Mouse (Mus musculus) CH12.LX (cell line): ENCODE results near the gene Adcy4. TPM values are rescaled to one million over a fixed set of nuclear protein-coding genes. Genes with fewer than 3 reads are reported as not detected.

Source experiments
- DNase-seq: peaks from one replicate; pipeline ENCODE4 v3.0.0-alpha.2; 2013; ENCODE audit errors: extremely low read depth
- H3K27ac ChIP-seq: 2 replicates; pipeline ENCODE4 v1.5.1; 2012; ENCODE audit warnings: low read depth, mild to moderate bottlenecking, control low read depth, moderate library complexity; ENCODE audit not compliant: insufficient read depth
- H3K27me3 ChIP-seq: replicated peaks from 2 replicates; pipeline ENCODE3; 2012; ENCODE audit warnings: inconsistent platforms
- H3K36me3 ChIP-seq, 2 experiments: replicated peaks in 1 of 2; 2 replicates each; pipeline versions ENCODE3 to v1.6.1; 2012; ENCODE audit warnings: inconsistent platforms in 1 of 2, low read length in 1 of 2, mild to moderate bottlenecking in 1 of 2, mixed read lengths in 1 of 2, moderate library complexity in 1 of 2; ENCODE audit not compliant: control insufficient read depth in 1 of 2, insufficient read depth in 1 of 2
- H3K4me1 ChIP-seq, 2 experiments: 2 replicates each; pipeline ENCODE4 v1.6.1; 2012; ENCODE audit warnings: inconsistent platforms in 1 of 2, moderate library complexity in 1 of 2; ENCODE audit not compliant: insufficient read depth in 2 of 2, control insufficient read depth in 1 of 2
- H3K4me2 ChIP-seq: 2 replicates; pipeline ENCODE4 v1.6.1; 2012; ENCODE audit warnings: low read depth, mild to moderate bottlenecking, control low read depth; ENCODE audit not compliant: poor library complexity, insufficient read depth, severe bottlenecking
- H3K4me3 ChIP-seq, 3 experiments: fragments of 150-350 bp in 1 of 3; sonication (generic) in 1 of 3; replicated peaks in 1 of 3; 2 replicates each; pipeline versions ENCODE3 to v1.5.1; 2011 to 2012; ENCODE audit warnings: low read depth in 2 of 3, low read length in 2 of 3, mild to moderate bottlenecking in 2 of 3, moderate library complexity in 2 of 3, control low read depth in 1 of 3, improper control_type of control experiment in 1 of 3, inconsistent platforms in 1 of 3, mixed read lengths in 1 of 3; ENCODE audit not compliant: poor library complexity in 1 of 3
- H3K79me2 ChIP-seq: replicated peaks from 2 replicates; pipeline ENCODE4 v1.6.1; 2012; ENCODE audit warnings: mild to moderate bottlenecking, moderate library complexity; ENCODE audit not compliant: control insufficient read depth, poor library complexity, insufficient read depth, severe bottlenecking; ENCODE audit errors: extremely low read depth
- H3K9ac ChIP-seq: 2 replicates; pipeline ENCODE4 v1.6.1; 2012; ENCODE audit warnings: low read depth, mild to moderate bottlenecking, control low read depth, moderate library complexity; ENCODE audit not compliant: insufficient read depth
- H3K9me3 ChIP-seq: replicated peaks from 2 replicates; pipeline ENCODE3; 2012; ENCODE audit warnings: low read length, inconsistent platforms, mixed read lengths
- EP300 ChIP-seq: IDR thresholded peaks from 2 replicates; pipeline ENCODE4 v1.6.1; 2011; ENCODE audit warnings: low read length, improper control_type of control experiment
- HCFC1 ChIP-seq: IDR thresholded peaks from 2 replicates; pipeline ENCODE4 v1.6.1; 2012; ENCODE audit warnings: low read depth, mild to moderate bottlenecking, inconsistent platforms, low read length, improper control_type of control experiment
- IRF4 ChIP-seq: IDR thresholded peaks from 2 replicates; pipeline ENCODE4 v1.6.1; 2014; ENCODE audit warnings: low read depth, mild to moderate bottlenecking, inconsistent platforms, low read length, improper control_type of control experiment
- JUN ChIP-seq: IDR thresholded peaks from 2 replicates; pipeline ENCODE4 v1.6.1; 2011; ENCODE audit warnings: low read depth, mild to moderate bottlenecking, low read length, improper control_type of control experiment, moderate library complexity; ENCODE audit not compliant: insufficient read depth
- KAT2A ChIP-seq: IDR thresholded peaks from 2 replicates; pipeline ENCODE4 v1.6.1; 2012; ENCODE audit warnings: low read length, improper control_type of control experiment, inconsistent platforms; ENCODE audit not compliant: insufficient replicate concordance
- MAFK ChIP-seq: IDR thresholded peaks from 2 replicates; pipeline ENCODE4 v1.6.1; 2011; ENCODE audit warnings: low read length, improper control_type of control experiment; ENCODE audit not compliant: insufficient replicate concordance
- MXI1 ChIP-seq: IDR thresholded peaks from 2 replicates; pipeline ENCODE4 v1.6.1; 2011; ENCODE audit warnings: mild to moderate bottlenecking, low read depth, low read length, improper control_type of control experiment
- POLR2AphosphoS2 ChIP-seq: IDR thresholded peaks from 2 replicates; pipeline ENCODE4 v1.6.1; 2011; ENCODE audit warnings: low read depth, low read length, improper control_type of control experiment
- RAD21 ChIP-seq: IDR thresholded peaks from 2 replicates; pipeline ENCODE4 v1.6.1; 2011; ENCODE audit warnings: low read depth, mild to moderate bottlenecking, low read length, improper control_type of control experiment, moderate library complexity
- TBP ChIP-seq: conservative IDR thresholded peaks from 2 replicates; pipeline ENCODE4 v1.6.1; 2011; ENCODE audit warnings: low read depth, low read length, improper control_type of control experiment
- USF2 ChIP-seq: conservative IDR thresholded peaks from 2 replicates; pipeline ENCODE4 v1.6.1; 2011; ENCODE audit warnings: low read depth, low read length, improper control_type of control experiment
- ZKSCAN1 ChIP-seq: IDR thresholded peaks from 2 replicates; pipeline ENCODE4 v1.6.1; 2012; ENCODE audit warnings: low read depth, inconsistent platforms, low read length, improper control_type of control experiment, borderline replicate concordance
- dilution Hi-C: fragments of 300-500 bp; cut with MboI; formaldehyde crosslinking; loops from 2 replicates; pipeline ENCODE4 v1.14.3; 2020; ENCODE audit warnings: low sequenced_read_pairs; ENCODE audit not compliant: extremely low pct_unique_long_range_greater_than_20kb, extremely low pct_ligation_motif_present
- in situ Hi-C: fragments of 300-500 bp; cut with MboI; formaldehyde crosslinking; loops from 3 replicates; pipeline ENCODE4 v1.14.3; 2019; ENCODE audit warnings: low sequenced_read_pairs, low pct_ligation_motif_present, low pct_unique_long_range_greater_than_20kb, mixed read lengths
- polyA plus RNA-seq: library from polyadenylated mRNA; unstranded; fragments of >175 nt; gene quantifications from 2 replicates; pipeline ENCODE4 v1.2.1, GENCODE M21; 2012; ENCODE audit warnings: low read depth; ENCODE audit not compliant: insufficient read length
- total RNA-seq, 2 experiments: library from RNA; depleted of rRNA; stranded (reverse); fragments of 300-350 nt in 1 of 2; fragments of >200 nt in 1 of 2; gene quantifications; 2 replicates each; pipeline ENCODE4 v1.2.3; 2012 to 2014

Gene Adcy4
- total and polyA plus RNA-seq, 3 experiments: not detected

DNA sequence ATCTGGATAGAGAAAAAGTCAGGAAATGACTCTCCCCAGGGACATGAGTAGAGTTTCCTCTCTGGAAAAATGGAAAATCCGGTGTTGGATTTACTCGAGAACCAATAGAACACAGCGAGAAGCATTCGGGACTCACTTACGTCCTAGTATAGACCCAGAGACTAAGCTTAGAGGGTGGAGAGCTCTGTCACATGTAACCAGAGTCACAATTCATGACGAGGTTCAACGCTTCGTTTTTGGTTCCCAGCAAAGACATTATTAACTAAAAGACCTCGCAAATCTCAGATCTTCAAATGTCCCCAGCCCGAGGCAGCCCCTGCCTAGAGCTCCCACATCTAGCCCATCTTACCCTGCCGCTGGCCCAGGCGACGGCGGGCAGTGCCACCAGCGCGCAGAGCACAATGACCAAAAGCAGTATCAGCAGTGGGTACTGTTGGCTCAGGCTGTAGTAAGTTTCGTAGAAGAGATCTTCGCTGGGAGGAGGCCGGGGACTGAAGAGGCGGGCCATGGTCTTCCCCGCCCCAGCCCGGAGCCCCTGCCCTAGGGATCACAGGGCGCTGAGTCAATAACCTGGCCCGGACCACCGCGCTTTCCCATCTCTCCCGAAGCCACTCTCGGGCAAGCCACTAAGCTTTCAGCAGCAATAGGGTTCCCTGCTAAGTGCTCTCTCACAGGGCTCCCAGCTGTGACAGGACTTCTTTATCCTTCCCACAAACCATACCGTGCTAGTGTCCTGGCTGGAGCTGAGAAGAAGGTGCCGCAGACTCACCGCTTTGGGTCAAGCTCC lies 531 bp downstream of the Adcy4 start:
- Histone ChIP-seq H3K36me3 (no peaks in the 10 kb centered on the region), H3K9ac (no peak overlapping the region), H3K4me2 (no peak overlapping the region), H3K27me3 (peaks cover 63% of the 10 kb centered on the region), H3K4me1 (peaks cover 1 to 8% of the 10 kb centered on the region in 2 experiments; a peak in 2 of 4 replicates)
- no peak for DNase-seq
- no peak for TF ChIP-seq USF2
- TF ChIP-seq KAT2A: no peak
- no peak for TF ChIP-seq IRF4
- TF ChIP-seq MAFK: no peak
- TF ChIP-seq TBP: no peak
- no peak for TF ChIP-seq RAD21
- TF ChIP-seq, all 38 proteins: peak for 0
- Histone ChIP-seq H3K79me2 (no peaks in the 10 kb centered on the region), H3K27ac (no peak overlapping the region), H3K9me3 (no peaks in the 10 kb centered on the region), H3K4me3 (no peak overlapping the region)
- dilution Hi-C loops: no loop called here
- in situ Hi-C loops: no loop called here

DNA sequence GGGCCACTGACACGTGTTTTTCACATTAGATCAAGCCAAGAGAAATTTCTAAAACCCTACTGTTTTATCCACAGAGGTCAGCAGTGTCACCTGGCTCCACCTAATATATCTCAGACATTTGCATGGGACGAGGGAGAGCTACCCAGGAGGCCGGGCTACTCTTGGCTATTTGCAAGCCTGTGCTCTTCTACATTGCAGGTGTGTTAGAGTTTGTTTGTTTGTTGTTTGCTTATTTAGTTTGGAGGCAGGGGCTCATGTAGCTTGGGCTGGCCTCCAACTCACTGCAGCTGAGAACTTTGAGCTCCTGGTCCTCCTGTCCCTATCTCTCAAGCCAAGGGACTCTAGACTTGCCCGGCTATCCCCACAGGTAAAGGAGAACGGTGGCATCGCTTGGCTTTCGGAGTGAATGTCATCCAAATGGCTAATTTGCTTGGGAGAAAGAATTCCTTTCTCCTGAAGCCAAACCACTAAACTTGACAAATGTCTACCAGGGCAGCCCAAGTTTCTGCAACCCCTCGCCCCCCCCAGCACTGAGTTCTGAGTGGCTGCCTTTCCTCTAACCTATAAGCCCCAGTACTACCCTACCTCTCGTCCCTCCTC lies 1.4 kb downstream of the Adcy4 start:
- Histone ChIP-seq H3K9ac (no peak overlapping the region), H3K36me3 (no peaks in the 10 kb centered on the region), H3K9me3 (no peaks in the 10 kb centered on the region), H3K4me1 (peaks cover 0 to 8% of the 10 kb centered on the region in 2 experiments; a peak in 1 of 4 replicates), H3K27ac (no peak overlapping the region), H3K4me2 (no peak overlapping the region), H3K27me3 (peaks cover 61% of the 10 kb centered on the region), H3K79me2 (no peaks in the 10 kb centered on the region), H3K4me3 (no peak overlapping the region)
- TF ChIP-seq ZKSCAN1 (no peak), POLR2AphosphoS2 (no peak), TBP (no peak), EP300 (no peak), KAT2A (no peak), JUN (no peak), MXI1 (no peak), HCFC1 (no peak)
- dilution Hi-C loops (no loop called here), in situ Hi-C loops (no loop called here)
- DNase-seq: no peak
